Mouse (Mus musculus) erythroblast, embryonic 14.5 days (primary cell): ENCODE measurements at regions not wholly inside any gene's neighbourhood (a gene's known extent, or its start where the extent isn't known, plus 50 kb on each side); places are given as distances from the start of the nearest gene placed in this dataset.

ENCODE experiments used
- GATA1 ChIP-seq: IDR thresholded peaks from 2 replicates; pipeline ENCODE4 v1.6.1; 2012; ENCODE audit warnings: low read length, inconsistent platforms, mixed read lengths
- TAL1 ChIP-seq: IDR thresholded peaks from 3 replicates; pipeline ENCODE4 v1.6.1; 2012; ENCODE audit warnings: low read length, inconsistent platforms, mixed read lengths

- TF ChIP-seq TAL1, result no peak
- TF ChIP-seq GATA1, result no peak
Measured at GRCm38 (mm10) chr8:112070251-112070650, 55.4 kb upstream of the Gm6793 start.
